Mouse (Mus musculus) mature B cell (primary cell): ENCODE measurements around the gene Rnf214.

Experiments
- in situ Hi-C: fragments of 300-500 bp; cut with MboI; formaldehyde crosslinking; loops from 2 replicates; pipeline ENCODE4 v1.14.3; 2019

Gene Rnf214

DNA sequence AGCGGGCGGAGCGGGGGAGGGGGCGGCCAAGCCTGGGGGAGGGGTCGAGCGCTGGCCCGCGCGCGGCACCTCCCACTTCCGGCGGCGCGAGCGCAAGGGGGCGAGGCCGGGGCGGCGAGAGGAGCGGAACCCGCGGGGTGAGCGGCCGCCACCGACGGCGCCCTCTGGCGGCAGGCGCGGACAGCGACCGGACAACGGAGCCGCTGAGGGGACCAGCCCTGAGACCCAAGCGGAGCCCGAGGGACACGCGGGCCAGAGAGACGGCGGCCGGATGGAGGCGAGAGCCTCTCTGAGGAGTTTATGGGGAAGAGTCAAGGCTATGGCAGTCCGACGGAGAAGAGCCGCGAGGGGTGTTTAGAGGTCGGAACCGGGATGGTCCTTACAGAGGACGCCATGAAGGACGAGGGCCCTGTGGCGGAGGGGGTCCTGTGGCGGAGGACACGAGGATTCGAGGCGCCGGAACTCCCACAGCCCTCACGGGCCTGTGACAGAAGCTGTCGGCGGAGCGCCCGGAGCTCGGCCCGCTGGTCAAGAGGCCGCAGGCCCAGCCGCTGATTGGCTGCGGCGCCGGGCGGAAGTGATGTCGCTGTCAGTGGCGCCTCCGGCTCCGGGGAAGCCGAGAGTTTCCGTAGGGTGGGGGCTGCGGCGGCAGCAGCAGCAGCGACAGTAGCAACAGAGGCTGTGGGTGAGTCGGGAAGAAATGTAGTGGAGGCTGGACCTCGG lies at the start of gene Rnf214, which contains the start of gene Pcsk7:
Gene Rnf214 (minus strand): TSS at position 557 of the 723 bp plus-strand sequence.
Gene Pcsk7 (plus strand): TSS at position 143 of the 723 bp plus-strand sequence.
- in situ Hi-C loops = no loop called here

DNA sequence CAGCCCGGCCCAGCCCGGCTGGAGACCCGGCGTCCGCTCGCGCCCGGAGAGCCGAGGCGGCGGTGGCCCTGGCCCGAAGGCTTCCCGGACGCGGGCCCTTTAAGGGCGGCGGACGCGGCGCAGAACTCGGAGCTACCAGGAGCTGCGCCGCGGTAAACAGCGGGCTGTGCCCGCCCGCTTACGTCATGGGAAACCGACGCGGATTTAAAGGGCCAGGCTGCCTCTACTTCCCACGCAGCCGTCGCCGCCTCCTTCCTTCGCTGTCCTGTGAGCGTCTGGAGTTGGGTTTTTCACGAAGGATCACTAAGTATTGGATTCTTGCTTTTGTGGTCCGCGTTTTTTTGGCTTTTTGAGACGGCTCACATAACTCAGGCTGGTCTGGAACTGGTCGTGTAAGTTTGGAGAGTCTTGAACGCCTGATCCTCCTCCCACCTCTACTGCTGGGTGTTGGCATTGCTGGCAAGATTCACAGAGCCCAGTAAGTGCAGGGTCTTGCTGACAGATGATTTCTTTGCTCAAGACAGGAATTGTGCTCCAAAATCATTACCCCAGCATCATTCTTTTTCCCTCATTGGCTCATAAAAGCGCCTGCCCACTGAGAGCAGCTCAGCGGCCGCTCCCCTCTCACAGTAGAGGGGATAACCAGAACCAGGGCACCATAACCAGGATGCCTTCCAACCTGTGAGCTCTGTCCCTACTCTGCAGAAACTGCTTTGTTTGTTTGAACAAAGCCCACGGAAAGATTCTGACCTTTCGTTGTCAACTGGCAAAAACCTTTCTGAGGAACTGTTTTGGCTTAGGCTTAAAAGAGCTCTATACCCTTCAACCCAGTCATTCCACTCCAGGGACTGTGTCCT lies 48.6 kb upstream of the Rnf214 start, which contains the start of gene Sidt2:
Gene Sidt2 (minus strand): TSS at position 152 of the 857 bp plus-strand sequence.
- in situ Hi-C loops = no loop called here

DNA sequence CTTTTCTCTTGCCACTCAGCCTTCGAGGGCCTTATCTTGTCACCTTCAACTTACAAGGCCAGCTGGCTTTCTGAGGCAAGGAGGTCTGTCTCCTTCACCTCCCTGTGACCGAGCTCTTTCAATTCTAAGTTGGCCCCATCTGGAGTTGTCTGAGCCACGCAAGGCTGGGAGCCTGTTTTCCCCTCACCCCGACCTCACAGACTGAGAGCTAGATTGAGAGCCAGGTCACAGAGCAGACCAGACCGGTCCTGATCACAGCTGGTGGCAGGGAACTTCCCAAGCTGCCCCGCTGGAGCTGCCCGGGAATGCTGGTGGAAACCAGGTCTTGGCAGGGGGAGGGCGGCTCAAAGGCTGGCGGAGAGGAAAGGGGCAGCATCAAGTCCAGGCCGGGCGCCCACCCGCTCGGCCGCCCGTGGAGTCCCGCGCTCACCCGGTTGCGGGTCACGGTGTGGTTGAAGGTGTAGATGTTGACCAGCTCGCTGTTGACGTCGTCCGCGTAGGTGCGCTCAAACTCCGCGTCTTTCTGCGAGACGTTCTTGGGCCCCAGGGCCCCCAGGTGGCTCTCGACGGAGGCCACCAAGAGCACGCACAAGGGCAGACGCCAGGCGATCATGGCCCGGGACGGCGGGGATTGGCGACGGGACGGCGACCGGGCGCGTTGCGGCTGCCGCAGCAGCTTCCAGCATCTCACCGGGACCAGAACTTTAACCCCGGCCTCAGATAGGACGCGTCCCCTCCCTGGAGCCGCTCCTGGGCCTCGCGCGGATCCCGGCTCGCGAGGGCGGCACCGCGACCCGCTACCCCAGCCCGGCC lies 47.8 kb upstream of the Rnf214 start:
- in situ Hi-C loops = no loop called here

DNA sequence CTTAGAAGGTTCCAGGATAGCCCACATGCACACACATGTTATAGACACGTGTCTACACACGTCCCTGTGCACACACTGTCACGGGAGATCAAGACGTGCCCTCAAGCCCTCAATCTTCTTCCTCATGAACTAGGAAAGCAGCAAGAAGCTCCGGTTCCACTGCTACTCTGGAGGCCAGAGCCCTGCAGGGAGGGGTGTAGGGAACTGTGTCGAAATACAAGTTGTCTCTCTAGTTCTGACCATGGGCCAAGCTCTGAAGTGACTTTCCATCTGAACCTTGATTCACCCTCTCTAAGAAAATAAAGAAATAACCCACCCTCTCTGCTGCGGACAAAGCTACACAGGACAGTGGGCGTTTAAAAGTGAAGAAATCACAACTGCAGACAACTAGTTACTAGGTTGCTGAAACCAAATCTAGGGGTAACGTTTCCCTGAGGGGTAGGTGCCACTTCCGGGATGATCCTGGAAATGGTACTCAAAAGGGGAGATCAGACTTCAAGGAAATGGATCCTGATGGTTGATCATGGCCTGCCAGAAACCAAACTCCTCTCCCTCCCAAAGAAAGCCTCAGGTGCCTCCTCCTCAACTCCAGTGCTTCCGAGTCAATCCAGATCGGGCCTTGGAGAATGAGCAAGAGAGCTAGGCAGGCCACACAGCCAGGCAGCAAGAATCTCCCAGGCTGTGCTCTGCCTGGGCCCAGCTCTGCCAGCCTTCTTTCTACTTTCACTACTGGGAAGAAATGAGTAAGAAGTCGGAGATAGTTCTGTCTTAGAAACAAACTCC lies 47.0 kb upstream of the Rnf214 start:
- in situ Hi-C loops = no loop called here

DNA sequence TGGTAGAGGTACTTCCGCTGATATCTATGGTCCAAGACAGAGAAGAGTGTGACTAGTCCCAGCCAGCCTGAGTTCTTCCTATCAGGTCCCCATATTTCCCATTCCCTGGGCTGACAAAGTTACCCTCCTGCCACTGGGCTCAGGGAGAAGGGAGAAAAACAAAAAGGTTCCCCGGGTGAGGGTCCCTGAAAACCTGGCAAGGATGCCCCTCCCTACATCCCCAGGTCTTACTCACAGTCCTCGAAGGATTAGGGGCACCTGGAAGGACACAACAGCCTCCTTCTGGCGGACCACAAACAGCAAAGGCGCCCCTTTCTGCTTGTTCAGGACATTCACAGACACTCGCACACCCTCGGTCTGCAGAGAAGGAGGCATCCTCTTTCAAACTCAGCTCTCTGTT lies 46.2 kb upstream of the Rnf214 start:
- in situ Hi-C loops = no loop called here

DNA sequence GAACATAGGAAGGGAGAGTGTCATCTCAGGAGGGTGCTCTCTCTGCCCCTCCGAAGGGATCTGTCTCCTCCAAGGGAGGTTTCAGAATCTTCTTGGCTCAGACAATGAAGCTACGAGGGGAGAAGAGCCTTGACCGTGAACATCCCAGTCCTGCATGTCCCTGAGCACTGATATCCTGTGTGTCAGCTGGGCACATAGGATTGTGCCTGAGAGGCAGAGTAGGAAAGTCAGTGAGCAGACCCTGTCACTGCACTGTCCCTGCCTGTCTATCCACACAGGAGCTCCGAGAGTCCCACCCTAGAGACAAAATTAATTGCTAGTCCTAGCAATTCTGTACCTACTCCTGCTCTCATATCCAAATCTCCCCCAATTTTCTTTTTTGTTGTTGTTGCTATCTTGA lies 45.3 kb upstream of the Rnf214 start:
- in situ Hi-C loops = no loop called here

DNA sequence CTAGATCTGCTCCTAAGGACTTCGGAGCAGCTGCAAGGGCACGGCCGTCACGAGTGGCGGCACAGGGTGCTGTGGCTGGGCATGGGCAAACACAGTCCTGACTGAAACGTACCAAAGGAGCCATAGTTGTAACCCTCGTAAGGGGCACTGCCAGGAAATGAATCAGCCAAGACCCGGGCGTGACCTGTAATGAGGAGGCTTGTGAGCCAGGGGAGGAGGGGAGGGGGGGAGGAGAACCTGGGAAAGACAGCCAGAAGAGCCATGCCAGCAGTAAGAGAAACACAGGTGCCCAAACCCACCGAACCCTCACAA lies 40.1 kb upstream of the Rnf214 start:
- in situ Hi-C loops = no loop called here

DNA sequence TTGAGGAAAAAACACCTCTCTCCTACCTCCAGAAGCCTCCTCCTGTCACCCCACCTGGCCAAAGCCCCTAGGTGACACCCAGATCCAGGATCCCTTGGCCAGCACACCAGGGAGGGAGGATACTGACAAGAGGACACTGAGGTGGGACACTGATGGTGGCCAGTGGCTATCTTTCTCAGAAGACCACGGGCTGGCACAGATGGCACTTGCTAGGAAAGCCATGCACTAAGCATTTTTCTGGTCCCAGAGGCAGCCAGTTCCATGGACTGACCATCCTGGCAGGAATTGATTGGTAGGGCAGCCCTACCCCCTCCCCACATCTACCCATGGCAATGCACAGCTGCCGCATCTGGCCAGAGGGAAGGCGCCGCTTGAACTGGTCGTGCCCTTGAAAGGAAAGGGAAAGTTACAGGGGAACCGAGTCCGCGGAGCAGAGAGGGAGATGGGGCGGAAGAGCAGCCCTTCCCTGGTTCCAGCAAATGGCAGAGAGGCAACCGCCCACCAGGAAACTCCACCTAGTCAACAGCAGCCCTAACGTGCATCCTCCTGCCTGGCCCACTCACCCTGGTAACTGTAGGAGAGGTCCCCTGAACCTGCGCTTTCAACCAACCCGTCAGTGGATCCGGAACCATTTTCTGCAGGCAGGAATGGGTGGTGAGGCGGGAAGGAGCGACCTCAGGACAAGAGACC lies 39.6 kb upstream of the Rnf214 start:
- in situ Hi-C loops = no loop called here

DNA sequence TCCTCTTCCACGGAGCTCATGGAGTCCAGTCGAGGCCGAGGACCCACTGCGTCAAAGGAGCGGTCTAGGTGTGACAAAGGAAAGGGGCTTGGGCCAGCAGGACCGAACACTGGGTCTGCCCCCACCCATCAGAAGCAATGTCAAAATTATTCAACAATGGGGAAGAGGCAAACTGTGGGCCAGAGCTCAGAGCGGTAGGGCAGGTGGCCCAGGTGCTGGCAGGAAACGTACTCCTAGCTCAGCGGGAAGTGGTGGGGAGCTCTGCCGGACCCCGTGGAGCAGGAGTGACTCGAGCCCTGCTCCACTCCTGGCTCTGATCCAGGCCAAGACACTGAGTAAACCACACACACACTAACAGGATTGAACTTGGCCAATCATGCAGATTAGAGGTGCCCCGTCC lies 39.0 kb upstream of the Rnf214 start:
- in situ Hi-C loops = no loop called here

DNA sequence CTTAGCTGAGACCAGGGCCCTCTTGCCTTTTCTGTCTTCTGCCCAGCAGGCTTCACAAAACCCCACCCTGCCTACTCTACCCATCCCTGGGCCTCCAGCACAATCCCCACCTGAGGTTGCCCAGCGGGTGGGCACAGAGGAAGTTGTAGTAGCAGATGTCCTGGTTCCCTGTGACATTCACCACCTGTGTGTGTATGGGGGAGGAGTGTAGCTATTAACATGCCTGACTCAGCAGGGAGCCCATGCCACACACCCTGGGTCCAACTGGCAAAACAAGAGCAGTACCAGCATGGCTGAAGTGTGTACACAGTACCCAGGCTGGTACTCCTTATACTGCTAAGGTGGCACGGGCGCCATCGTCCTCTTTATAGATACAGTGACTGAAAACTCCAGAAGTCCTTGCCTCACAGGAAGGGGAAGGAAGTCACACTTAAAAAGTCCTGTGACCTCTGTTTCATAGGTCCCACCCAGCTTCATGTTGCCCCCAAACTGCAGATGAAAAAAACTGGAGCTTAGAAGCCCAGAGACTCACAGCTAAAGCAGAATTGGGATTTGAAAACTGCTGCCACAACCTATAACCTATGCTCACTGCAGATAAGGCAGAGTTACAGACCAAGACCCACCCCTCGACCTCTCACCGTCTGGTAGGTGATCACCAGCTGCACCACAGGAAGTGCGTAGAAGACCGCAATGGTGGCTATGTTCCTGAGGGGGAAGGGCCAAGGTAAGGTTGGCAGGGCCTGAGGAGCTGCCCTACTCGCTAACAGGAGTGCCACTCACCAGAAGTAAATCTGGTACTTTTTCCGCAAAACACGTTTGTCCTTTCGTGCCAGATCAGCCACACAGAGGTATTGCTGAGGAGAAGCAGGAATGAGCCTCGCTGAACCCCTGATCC lies 38.0 kb upstream of the Rnf214 start:
- in situ Hi-C loops = no loop called here

DNA sequence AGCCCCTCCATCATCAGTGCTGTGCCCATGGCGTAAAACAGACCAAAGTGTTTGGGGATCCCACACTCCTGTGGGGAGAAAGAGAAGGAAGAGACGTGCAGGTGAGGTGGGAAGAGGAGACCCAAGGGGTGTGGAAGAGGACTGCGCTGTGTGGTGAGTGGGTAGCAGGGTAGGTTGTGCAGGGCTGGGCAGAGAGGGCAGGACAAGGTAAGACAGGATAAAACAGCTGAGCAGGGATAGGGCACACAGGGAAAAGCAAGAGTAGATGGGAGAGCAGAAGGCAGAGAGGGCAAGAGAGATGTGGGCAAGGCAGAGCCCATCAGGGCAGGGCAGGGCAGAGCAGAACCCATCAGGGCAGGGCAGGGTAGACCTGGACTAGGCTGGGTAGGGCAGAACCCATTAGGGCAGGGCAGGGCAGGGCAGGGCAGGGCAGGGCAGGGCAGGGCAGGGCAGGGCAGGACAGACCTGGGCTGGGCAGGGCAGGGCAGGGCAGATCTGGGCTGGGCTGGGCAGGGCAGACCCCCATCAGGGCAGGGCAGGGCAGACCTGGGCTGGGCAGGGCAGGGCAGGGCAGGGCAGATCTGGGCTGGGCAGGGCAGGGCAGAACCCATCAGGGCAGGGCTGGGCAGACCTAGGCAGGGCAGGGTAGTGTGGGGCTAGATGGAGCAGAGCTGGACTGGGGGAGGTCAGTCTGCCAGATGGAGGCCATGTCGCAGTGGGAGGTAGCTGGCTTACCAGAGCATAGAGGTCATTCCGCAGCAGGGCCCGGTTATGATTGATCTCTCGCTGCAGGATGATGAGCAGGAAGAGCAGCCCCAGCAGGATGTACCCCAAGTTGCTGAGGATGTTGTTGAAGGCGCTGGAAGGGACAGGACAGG lies 37.2 kb upstream of the Rnf214 start:
- in situ Hi-C loops = no loop called here

DNA sequence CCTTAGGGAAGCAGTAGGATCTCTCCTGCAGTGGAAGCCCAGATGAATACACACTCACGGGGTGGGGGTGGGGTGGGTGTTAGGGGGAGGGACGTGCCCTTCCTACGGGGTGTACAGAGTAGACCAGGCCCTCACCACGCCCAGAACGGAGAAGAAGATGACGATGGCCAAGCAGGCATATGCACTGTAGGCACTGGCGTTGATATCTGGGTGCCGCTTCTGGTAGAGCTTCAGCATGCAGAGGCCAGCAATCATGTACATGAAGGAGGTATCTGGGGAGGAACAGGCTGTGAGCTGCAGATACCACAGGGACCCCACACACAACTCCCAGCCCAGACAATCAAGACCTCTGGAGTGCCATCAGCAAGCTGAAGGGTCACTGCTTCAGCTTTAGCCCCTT lies 36.2 kb upstream of the Rnf214 start:
- in situ Hi-C loops = no loop called here

DNA sequence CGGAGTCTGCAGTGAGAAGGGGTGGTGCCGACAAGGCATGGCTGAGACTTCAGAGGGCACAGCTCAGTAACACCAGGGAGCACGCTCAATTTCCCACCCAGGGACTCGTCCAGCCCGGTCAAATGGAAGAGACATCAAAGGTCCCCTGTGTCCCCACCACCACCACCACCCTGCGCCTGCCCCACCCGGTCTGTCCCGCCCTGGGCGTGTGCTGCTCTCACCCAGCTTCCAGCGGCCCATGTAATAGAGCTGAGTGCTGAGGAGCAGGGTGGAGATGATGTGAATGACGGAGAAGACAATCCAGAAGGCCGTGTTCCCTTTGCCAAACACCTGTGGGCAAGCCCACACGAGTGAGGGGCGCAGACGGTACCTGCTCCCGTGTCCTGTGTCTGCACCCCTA lies 35.8 kb upstream of the Rnf214 start:
- in situ Hi-C loops = no loop called here

DNA sequence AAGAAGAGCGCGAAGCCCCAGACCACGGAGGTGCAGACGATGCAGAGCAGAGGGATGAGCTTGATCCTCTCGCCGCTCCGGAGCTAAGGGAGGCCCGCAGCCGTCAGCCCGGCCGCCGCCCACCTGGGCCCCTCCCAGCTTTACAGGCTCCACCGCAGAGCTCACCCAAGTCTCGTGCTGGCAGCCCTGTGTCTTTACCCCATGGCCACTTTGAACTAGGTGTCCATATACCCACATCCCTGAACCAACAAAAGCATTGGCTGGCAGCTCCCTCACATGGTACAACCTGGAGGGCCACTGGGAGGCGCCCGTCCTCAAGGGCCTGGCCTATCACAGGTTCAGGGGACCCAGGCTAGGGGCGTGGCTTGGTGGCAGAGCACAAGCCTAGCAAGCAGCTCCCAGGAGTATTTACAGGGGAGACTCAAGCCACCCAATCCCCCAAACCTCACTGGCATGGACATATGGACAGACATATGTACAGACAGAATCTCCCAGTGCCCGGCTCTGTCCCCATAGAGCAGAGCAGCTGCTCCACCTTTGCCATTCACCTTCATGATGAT lies 34.7 kb upstream of the Rnf214 start:
- in situ Hi-C loops = no loop called here

DNA sequence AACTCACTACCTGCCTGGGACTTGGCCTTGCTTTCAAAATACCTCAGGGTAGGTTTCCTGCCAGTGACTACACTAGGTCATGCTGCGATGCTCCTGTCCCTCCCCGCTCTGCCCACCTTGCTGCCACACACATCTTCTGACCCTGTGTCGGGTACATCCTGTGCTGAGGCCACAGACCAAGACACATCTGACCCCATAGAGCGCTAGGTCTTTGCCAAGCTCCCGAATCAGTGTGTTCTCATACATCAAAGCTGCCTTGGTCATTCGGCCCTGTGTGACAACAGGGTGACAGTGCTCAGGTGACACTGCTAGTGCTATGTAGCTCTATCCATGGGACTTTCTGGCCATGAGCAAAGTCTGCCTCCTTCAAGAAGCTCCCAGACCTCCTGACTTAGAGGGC lies 33.1 kb upstream of the Rnf214 start:
- in situ Hi-C loops = no loop called here

DNA sequence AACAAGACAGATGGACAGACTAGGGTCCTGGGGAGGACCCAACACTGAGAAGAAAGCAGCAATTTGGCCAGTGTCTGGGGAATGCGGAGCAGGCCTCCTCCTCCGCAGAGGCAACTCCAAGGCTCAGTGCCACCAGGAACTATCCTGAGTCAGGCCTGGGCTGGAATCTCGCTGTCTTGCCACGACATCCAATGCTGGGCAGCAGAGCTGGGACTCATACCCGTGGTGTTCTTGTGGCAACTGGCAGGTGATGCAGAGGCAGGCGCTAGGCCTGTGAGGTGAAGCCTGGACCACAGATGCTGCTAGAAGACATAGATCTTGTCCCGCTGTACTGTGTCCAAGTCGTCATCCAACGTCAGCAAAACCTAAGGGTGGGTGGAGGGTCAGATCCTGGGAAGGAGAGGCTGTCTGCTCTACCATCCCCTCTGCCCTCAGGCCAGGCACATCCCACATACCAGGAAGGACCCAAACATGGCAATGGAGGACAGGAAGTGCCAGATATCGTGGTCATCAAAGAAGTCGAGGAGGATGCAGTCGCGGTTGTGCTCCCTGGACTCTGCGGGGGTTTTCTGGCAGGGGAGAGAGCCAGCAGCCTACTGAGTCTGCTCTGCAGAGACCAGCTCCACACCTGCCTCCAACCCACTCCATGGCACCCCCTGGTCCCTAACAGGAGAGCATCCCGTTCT lies 32.4 kb upstream of the Rnf214 start:
- in situ Hi-C loops = no loop called here

DNA sequence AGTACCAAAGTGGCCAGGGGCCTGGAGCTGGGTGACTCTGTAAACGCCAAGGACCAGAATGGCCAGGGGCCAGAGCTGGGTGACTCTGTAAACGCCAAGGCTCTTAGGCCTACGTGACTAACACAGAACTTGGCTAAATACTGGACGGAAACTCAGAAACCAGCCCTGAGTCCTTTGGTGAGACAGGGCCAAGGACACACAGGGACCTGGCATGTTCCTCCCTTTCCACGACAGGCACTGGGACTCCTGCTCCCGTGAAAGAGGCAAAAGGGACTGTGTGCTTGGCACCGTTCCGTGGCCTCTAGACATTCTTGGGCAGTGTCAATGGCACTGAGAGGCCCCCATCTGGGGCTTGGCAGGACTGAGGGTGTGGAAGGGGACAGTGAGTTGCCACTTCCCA lies 31.4 kb upstream of the Rnf214 start:
- in situ Hi-C loops = no loop called here

DNA sequence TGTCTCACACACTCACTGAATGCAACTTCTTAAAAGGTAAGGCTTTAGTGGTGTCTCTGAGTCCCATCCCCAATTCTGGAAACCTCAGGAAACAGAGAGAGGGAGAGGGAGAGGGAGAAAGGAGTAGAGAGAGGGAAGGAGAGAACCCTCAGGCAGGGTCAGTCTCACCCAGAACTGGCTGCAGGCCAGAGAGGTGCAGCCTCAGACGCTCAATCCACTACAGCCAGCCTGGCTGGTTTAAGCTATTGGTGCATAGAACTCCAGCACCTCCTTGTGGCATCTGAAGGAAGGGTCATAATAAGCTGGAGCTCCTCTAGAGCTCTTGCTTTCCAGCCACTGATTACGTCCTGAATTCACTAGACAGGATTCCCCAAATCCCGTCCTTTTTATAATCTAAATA lies 30.2 kb upstream of the Rnf214 start:
- in situ Hi-C loops = no loop called here
